Mouse (Mus musculus) myocyte (in vitro differentiated cells): Measurements from ENCODE around the gene Ibtk.

Source experiments
- CEBPB ChIP-seq: IDR thresholded peaks from 2 replicates; pipeline ENCODE4 v1.6.1; 2011; ENCODE audit warnings: mild to moderate bottlenecking, moderate library complexity; ENCODE audit not compliant: poor library complexity, insufficient read depth, severe bottlenecking
- E2F4 ChIP-seq: IDR thresholded peaks from one replicate; pipeline ENCODE4 v1.6.1; 2011; ENCODE audit warnings: mild to moderate bottlenecking, control low read depth, moderate library complexity; ENCODE audit not compliant: insufficient read depth
- MAX ChIP-seq: IDR thresholded peaks from one replicate; pipeline ENCODE4 v1.6.1; 2011; ENCODE audit warnings: low read depth, mild to moderate bottlenecking, control low read depth
- MYOG ChIP-seq, 3 experiments: IDR thresholded peaks; one replicate each; pipeline ENCODE4 v1.6.1; 2011; ENCODE audit warnings: control low read depth in 2 of 3, low read depth in 2 of 3, mild to moderate bottlenecking in 2 of 3; ENCODE audit not compliant: insufficient read length in 2 of 3, control insufficient read depth in 1 of 3, insufficient read depth in 1 of 3
- POLR2A ChIP-seq: IDR thresholded peaks from one replicate; pipeline ENCODE4 v1.6.1; 2011; ENCODE audit warnings: low read depth, mild to moderate bottlenecking, control low read depth, moderate library complexity; ENCODE audit not compliant: insufficient read length
- POLR2AphosphoS2 ChIP-seq: IDR thresholded peaks from one replicate; pipeline ENCODE4 v1.6.1; 2011; ENCODE audit warnings: low read depth, control low read depth; ENCODE audit not compliant: insufficient read length
- TCF12 ChIP-seq: IDR thresholded peaks from one replicate; pipeline ENCODE4 v1.6.1; 2011; ENCODE audit warnings: mild to moderate bottlenecking, control low read depth; ENCODE audit not compliant: poor library complexity, insufficient read depth, severe bottlenecking
- TCF3 ChIP-seq: IDR thresholded peaks from one replicate; pipeline ENCODE4 v1.6.1; 2011; ENCODE audit warnings: low read depth, control low read depth; ENCODE audit not compliant: insufficient read length
- USF1 ChIP-seq: IDR thresholded peaks from one replicate; pipeline ENCODE4 v1.6.1; 2011; ENCODE audit warnings: low read depth, mild to moderate bottlenecking, control low read depth, moderate library complexity

GRCm38 (mm10) chr9:85743358-85743757 lies 5.8 kb downstream of the Ibtk start:
- TF ChIP-seq POLR2A (no peak), USF1 (no peak), POLR2AphosphoS2 (no peak), E2F4 (no peak), MYOG (IDR thresholded peaks at IDR 0.05; ENCODE audit: control insufficient read depth in 1 of 3, insufficient read depth in 1 of 3, insufficient read length in 2 of 3, low read depth in 2 of 3) (no peak), TCF12 (no peak), TCF3 (no peak), MAX (no peak), CEBPB (no peak)
